Mouse (Mus musculus) kidney, postnatal 10 days (tissue): ENCODE results near the gene Apoc2.
A peak's percentile ranks its signal among the peaks of the same experiment; 100 is the strongest.

ENCODE experiments used
- DNase-seq: peaks from one replicate; pipeline ENCODE4 v3.0.0; 2021; ENCODE audit warnings: mixed read lengths

The Apoc2 gene

GRCm38 (mm10) chr7:19676662-19677061, 1.1 kb downstream of the Apoc2 start:
- no peak for DNase-seq

- DNase-seq: no peak
Measured at GRCm38 (mm10) chr7:19675824-19676223, 1.9 kb downstream of the Apoc2 start.

- DNase-seq: peak; percentile 11
Measured at GRCm38 (mm10) chr7:19673083-19673699, 4.5 kb downstream of the Apoc2 start.

GRCm38 (mm10) chr7:19671511-19671910, 6.2 kb downstream of the Apoc2 start:
- DNase-seq: no peak

- DNase-seq: peak; percentile 96
Measured at GRCm38 (mm10) chr7:19668947-19669721, 8.6 kb downstream of the Apoc2 start.

GRCm38 (mm10) chr7:19667434-19667833, 10.3 kb downstream of the Apoc2 start:
- no peak for DNase-seq

GRCm38 (mm10) chr7:19666750-19667149, 11.0 kb downstream of the Apoc2 start:
- no peak for DNase-seq

GRCm38 (mm10) chr7:19664955-19665841, 12.5 kb downstream of the Apoc2 start, which contains the start of gene Clptm1:
Gene Clptm1, minus strand, starts transcription at chr7:19665033.
- peak; percentile 98 for DNase-seq

GRCm38 (mm10) chr7:19664455-19664954, 13.2 kb downstream of the Apoc2 start:
- no peak for DNase-seq

GRCm38 (mm10) chr7:19663940-19664339, 13.8 kb downstream of the Apoc2 start:
- peak; percentile 20 for DNase-seq

GRCm38 (mm10) chr7:19652614-19653013, 25.1 kb downstream of the Apoc2 start:
- DNase-seq: no peak

- peak; percentile 39 for DNase-seq
Measured at GRCm38 (mm10) chr7:19651063-19651786, 26.5 kb downstream of the Apoc2 start.

- no peak for DNase-seq
Measured at GRCm38 (mm10) chr7:19641223-19641622, 36.5 kb downstream of the Apoc2 start.

- DNase-seq: no peak
Measured at GRCm38 (mm10) chr7:19635074-19635827, 42.5 kb downstream of the Apoc2 start.

- no peak for DNase-seq
Measured at GRCm38 (mm10) chr7:19634591-19634990, 43.1 kb downstream of the Apoc2 start.

GRCm38 (mm10) chr7:19633855-19634254, 43.9 kb downstream of the Apoc2 start:
- DNase-seq: no peak

- no peak for DNase-seq
Measured at GRCm38 (mm10) chr7:19633197-19633596, 44.5 kb downstream of the Apoc2 start.

- DNase-seq: no peak
Measured at GRCm38 (mm10) chr7:19632720-19633119, 45.0 kb downstream of the Apoc2 start.

GRCm38 (mm10) chr7:19632275-19632674, 45.5 kb downstream of the Apoc2 start:
- no peak for DNase-seq

- peak; percentile 97 for DNase-seq
Measured at GRCm38 (mm10) chr7:19629361-19629734, 48.4 kb downstream of the Apoc2 start, which contains the start of gene Relb. Gene Relb, minus strand, starts transcription at chr7:19629438.

GRCm38 (mm10) chr7:19628536-19629360, 49.0 kb downstream of the Apoc2 start:
- peak; percentile 98 for DNase-seq
